Comparison of ENCODE assay signal across 24 mouse cellular contexts in the genomic region with DNA sequence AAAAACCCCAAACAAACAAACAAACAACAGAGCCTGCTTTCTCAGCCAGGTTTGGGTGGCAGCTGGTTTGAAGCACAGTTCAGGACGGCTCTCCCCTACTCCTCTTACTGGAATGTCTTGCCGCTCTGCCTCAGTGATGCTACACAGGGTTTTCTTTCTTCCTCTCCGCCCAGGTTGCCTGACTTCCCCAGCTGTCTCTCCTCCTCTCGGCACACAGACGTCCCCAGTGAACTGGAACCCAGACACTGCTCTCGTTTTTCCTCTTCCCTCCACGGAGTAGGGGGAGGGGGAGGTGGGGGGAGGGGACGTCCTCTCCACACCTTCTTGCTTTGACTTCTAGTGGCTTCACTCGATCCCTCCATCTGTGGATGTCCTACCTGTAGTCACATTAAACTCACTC. TPM values are rescaled to one million over a fixed set of nuclear protein-coding genes. Genes with fewer than 3 reads are reported as not detected.
DNase-seq lines count a peak whose midpoint lies in the region; ATAC-seq and TF ChIP-seq lines count a peak whose summit lies in the region.
"Had no signal": no experiment of that assay in that cellular context is flagged by ENCODE, and none has a peak within 500 bp of the region (broad histone marks: within the 10 kb centered on the region; RNA-seq: fewer than 3 reads in every experiment).

No protein-coding gene starts in this region.

- no peak for TF ChIP-seq CTCF in kidney, postnatal 0 days (IDR thresholded peaks at IDR 0.05; ENCODE audit: low read depth)
- TF ChIP-seq CTCF in MEL (IDR thresholded peaks at IDR 0.05 in 2 of 3, conservative IDR thresholded peaks at IDR 0.05 in 1 of 3; ENCODE audit: control insufficient read depth in 1 of 3, insufficient read depth in 1 of 3, low read depth in 2 of 3, low read length in 3 of 3, poor library complexity in 1 of 3, severe bottlenecking in 1 of 3): no peak

- no peak overlapping the region for H3K9ac ChIP-seq in kidney, postnatal 0 days (ENCODE audit: low read depth, low read length)
- H3K9ac ChIP-seq in MEL (ENCODE audit: control insufficient read depth, low read depth, low read length, poor library complexity, severe bottlenecking): no peak overlapping the region
- H3K9ac ChIP-seq: embryonic facial prominence, embryonic 12.5 days; forebrain, embryonic 15.5 days; heart, embryonic 13.5 days; hindbrain, embryonic 15.5 days; liver, embryonic 15.5 days had no signal

- H3K27ac ChIP-seq in kidney, postnatal 0 days: no peak overlapping the region
- H3K27ac ChIP-seq in MEL (ENCODE audit: control insufficient read depth, low read depth, low read length): no peak overlapping the region
- H3K27ac ChIP-seq: embryonic facial prominence, embryonic 12.5 days; forebrain, embryonic 15.5 days; heart, embryonic 13.5 days; hindbrain, embryonic 15.5 days; liver, embryonic 15.5 days had no signal

- no peak for TF ChIP-seq POLR2A in MEL (IDR thresholded peaks at IDR 0.05; ENCODE audit: control insufficient read depth in 1 of 2, insufficient read depth in 1 of 2, low read depth in 1 of 2, low read length in 2 of 2, poor library complexity in 1 of 2)

- 13% methylated on average over 9 of the region's 9 CpGs for WGBS in kidney, postnatal 0 days

- TF ChIP-seq RAD21 in MEL (IDR thresholded peaks at IDR 0.05; ENCODE audit: low read depth, low read length): no peak

- no peaks in the 10 kb centered on the region for H3K79me2 ChIP-seq in MEL (ENCODE audit: control insufficient read depth, insufficient read depth, low read length, poor library complexity)

- H3K36me3 ChIP-seq in kidney, postnatal 0 days (ENCODE audit: insufficient read depth, low read length): no peaks in the 10 kb centered on the region
- peaks cover 0 to 6% of the 10 kb centered on the region in 2 experiments; a peak in 2 of 4 replicates for H3K36me3 ChIP-seq in MEL (ENCODE audit: control insufficient read depth in 1 of 2, insufficient read depth in 2 of 2, low read length in 2 of 2)
- no peaks in the 10 kb centered on the region for H3K36me3 ChIP-seq in splenic B cell, adult 2 months (ENCODE audit: control insufficient read depth, insufficient read depth, low read length, poor library complexity, severe bottlenecking)
- H3K36me3 ChIP-seq: embryonic facial prominence, embryonic 12.5 days; forebrain, embryonic 15.5 days; heart, embryonic 13.5 days; hindbrain, embryonic 15.5 days; liver, embryonic 15.5 days had no signal

- DNase-seq in kidney, postnatal 0 days (ENCODE audit: low spot score): peak; percentile 75
- no peak for DNase-seq in kidney, adult 9 months
- DNase-seq in B cell, adult 2 months: peak; percentile 63 to 66
- no peak for DNase-seq in MEL (ENCODE audit: low read depth, low spot score)
- peak; percentile 62 for DNase-seq in splenic B cell, adult 2 months (ENCODE audit: low read depth, low spot score)
- DNase-seq in gastrocnemius, postnatal 25 days: no peak
- DNase-seq in ovary, postnatal 14 days (ENCODE audit: low spot score): no peak
- DNase-seq in heart, postnatal 4 days: no peak
- DNase-seq: adrenal gland, postnatal 36 days; cerebellum, adult 18-20 months; right cerebral cortex, postnatal 25 days had no signal

- peak; percentile 22; the same call in 1 of the 2 replicates for ATAC-seq in kidney, postnatal 0 days (replicated peaks; ENCODE audit: low FRiP score, low read depth)
- ATAC-seq: forebrain, embryonic 15.5 days; intestine, embryonic 16.5 days; lung, postnatal 0 days had no signal

- H3K9me3 ChIP-seq in kidney, postnatal 0 days (replicated peaks; ENCODE audit: low read length): no peaks in the 10 kb centered on the region
- H3K9me3 ChIP-seq in MEL (replicated peaks; ENCODE audit: insufficient read depth, low read length): no peaks in the 10 kb centered on the region
- H3K9me3 ChIP-seq: embryonic facial prominence, embryonic 12.5 days; forebrain, embryonic 15.5 days; heart, embryonic 13.5 days; hindbrain, embryonic 15.5 days; liver, embryonic 15.5 days had no signal

- no peaks in the 10 kb centered on the region for H3K27me3 ChIP-seq in kidney, postnatal 0 days (ENCODE audit: insufficient read depth, low read length)
- no peaks in the 10 kb centered on the region for H3K27me3 ChIP-seq in MEL (ENCODE audit: control insufficient read depth in 1 of 2, insufficient read depth in 2 of 2, low read length in 2 of 2)
- H3K27me3 ChIP-seq in splenic B cell, adult 2 months (ENCODE audit: control insufficient read depth, insufficient read depth, low read length, poor library complexity, severe bottlenecking): no peaks in the 10 kb centered on the region
- H3K27me3 ChIP-seq: embryonic facial prominence, embryonic 12.5 days; forebrain, embryonic 15.5 days; heart, embryonic 13.5 days; hindbrain, embryonic 15.5 days had no signal

- H3K4me1 ChIP-seq in kidney, postnatal 0 days (replicated peaks; ENCODE audit: insufficient read depth, low read length): peaks cover 25% of the 10 kb centered on the region
- H3K4me1 ChIP-seq in MEL (ENCODE audit: control insufficient read depth in 1 of 2, insufficient read depth in 2 of 2, low read length in 2 of 2): peaks cover 5 to 13% of the 10 kb centered on the region in 2 experiments

- H3K4me3 ChIP-seq in kidney, postnatal 0 days (replicated peaks; ENCODE audit: low read depth, low read length): no peak overlapping the region
- peak overlapping the region in 1 of 2 experiments; percentile 54; a peak in 3 of 4 replicates for H3K4me3 ChIP-seq in MEL (ENCODE audit: control insufficient read depth in 1 of 2, insufficient read depth in 1 of 2, low read depth in 2 of 2, low read length in 2 of 2)
- H3K4me3 ChIP-seq: embryonic facial prominence, embryonic 12.5 days; forebrain, embryonic 15.5 days; heart, embryonic 13.5 days; hindbrain, embryonic 15.5 days; liver, embryonic 15.5 days had no signal

- H3K4me2 ChIP-seq in kidney, postnatal 0 days (ENCODE audit: low read length): no peak overlapping the region
- H3K4me2 ChIP-seq: embryonic facial prominence, embryonic 12.5 days; forebrain, embryonic 15.5 days; heart, embryonic 13.5 days; hindbrain, embryonic 15.5 days; liver, embryonic 15.5 days; midbrain, embryonic 11.5 days had no signal

- no peak for TF ChIP-seq EP300 in MEL (IDR thresholded peaks at IDR 0.05; ENCODE audit: low read depth in 1 of 2, low read length in 2 of 2)

TF ChIP-seq in MEL, 35 proteins besides CTCF, POLR2A, EP300 and RAD21:
- peak; percentile 33; the same call in 1 of the 2 replicates for TF ChIP-seq CHD2 (IDR thresholded peaks at IDR 0.05; ENCODE audit: low read length)
- no peak for TF ChIP-seq UBTF (IDR thresholded peaks at IDR 0.05; ENCODE audit: borderline replicate concordance, insufficient read depth, low read depth, low read length)

RNA-seq across cellular contexts. Expression of a gene that starts 10.1 kb away (rescaled TPM):
- polyA plus RNA-seq in kidney, postnatal 0 days (2015; fragmentation: Nextera tagmentation; extraction: Ambion mirVana): 0.22 TPM in 1 of 2 replicates, not detected in the other
- total RNA-seq in MEL (2012; rRNA removed): 1.2 TPM in 1 of 2 replicates, not detected in the other
- polyA plus RNA-seq in MEL (2012; ENCODE audit: insufficient read depth in 1 of 2, insufficient read length in 2 of 2, low read depth in 1 of 2, low replicate concordance in 2 of 2, missing spikeins in 1 of 2): 1 to 10 TPM in 1 of 2 experiments, not detected in 1; 2.1 TPM
- total RNA-seq in gastrocnemius, postnatal 25 days (2021): 1 to 10 TPM; 3.6 to 3.8 TPM
- 1 to 10 TPM; 2.6 to 2.9 TPM for total RNA-seq in heart, postnatal 4 days (2021)
- polyA plus RNA-seq: gonadal fat pad, adult 2 months; limb, embryonic 14.5 days; liver, embryonic 15.5 days; neural tube, embryonic 14.5 days; spleen, adult 2 months; urinary bladder, adult 2 months had no signal

Comparison
In these comparisons a context has a peak if more than half of its experiments do, and no peak if none do; other contexts are left out.
1. DNase-seq: peak in kidney, postnatal 0 days (single experiment), B cell, adult 2 months (2 of 2) and splenic B cell, adult 2 months (single experiment); none in kidney, adult 9 months (single experiment), MEL (single experiment), gastrocnemius, postnatal 25 days (single experiment), ovary, postnatal 14 days (single experiment) and heart, postnatal 4 days (single experiment).